Mouse (Mus musculus) layer of hippocampus, adult 9-11 months (tissue): Measurements from ENCODE around the gene Gemin5.
"Not testable (repeated sequence)": the region's sequence is repeated elsewhere in the genome, so short reads cannot be mapped to it uniquely, and the experiment has no call there.

ENCODE experiments used
- DNase-seq: peaks from one replicate; pipeline ENCODE4 v3.0.0; 2022

Gene Gemin5

DNA sequence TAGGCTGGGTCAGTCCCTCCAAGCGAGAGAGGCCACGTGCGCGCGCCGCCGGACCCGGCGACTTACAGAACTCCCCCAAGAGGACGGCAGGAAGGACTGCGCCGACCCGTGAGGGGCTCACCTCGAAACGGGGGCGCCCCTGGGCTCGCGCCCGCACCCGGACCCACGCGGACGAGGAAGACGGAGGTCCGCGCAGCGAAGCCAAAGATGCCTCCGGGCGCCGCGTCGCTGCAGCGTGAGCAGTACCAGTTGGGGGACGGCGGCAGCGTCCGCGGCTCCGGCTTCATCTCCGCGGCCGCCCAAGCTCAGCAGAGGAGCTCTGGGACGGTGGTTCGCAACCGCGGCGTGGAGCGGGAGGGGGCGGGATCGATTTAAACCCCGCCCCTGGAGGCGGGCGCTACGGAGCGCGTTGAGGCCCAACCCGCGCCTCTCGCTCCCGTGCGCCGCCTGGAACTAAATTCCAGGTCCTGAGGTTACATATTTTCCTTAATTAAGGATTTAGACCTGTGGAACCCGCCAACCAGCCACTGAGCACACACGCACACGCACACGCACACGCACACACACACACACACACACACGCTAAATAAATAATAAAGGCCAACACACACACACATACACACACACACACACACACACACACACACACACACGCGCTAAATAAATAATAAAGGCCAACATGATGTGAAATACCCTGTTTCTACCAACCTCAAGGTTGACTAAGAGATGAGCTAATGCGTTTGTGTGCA lies at the start of gene Gemin5:
Gene Gemin5 (minus strand): TSS at position 373 of the 749 bp plus-strand sequence.
- DNase-seq: peak; percentile 84

DNA sequence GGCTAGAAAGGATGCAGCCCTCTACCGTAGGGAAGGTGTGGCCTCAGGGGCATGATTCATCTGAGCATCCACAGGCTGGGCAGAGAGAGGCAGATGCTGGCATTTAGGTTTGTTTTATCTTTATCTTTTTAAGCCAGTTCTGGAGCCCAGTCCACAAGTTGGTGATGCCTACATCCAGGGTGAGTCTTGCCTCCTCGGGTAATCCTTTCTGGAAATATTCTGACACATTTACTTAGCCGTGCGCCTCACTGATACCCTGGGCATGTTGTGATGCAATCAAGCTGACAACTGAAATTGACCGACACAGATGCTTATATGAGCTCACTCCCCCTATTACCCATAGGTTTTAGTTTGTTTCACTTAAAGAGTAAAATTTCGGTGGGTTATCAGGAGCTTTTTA lies 48.5 kb upstream of the Gemin5 start:
- DNase-seq: no peak

DNA sequence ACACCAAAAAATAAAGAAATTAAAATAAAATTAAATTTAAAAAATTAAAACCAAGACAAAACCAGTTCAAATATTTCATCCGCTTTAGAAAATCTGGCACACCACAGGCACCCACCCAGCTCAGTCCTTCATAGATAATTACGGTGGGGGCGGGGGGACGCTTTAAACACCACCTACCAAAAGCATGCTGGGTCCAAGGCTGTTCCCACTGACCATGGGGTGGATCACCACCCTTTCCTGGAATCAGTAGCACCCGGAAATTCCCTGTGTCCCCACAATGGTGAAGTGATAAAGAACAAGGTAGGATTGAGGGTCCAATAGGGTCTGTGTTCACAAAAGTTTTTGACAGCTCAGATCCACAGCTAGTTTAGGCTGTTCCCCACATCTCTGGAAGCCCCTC lies 47.5 kb upstream of the Gemin5 start:
- DNase-seq: no peak

DNA sequence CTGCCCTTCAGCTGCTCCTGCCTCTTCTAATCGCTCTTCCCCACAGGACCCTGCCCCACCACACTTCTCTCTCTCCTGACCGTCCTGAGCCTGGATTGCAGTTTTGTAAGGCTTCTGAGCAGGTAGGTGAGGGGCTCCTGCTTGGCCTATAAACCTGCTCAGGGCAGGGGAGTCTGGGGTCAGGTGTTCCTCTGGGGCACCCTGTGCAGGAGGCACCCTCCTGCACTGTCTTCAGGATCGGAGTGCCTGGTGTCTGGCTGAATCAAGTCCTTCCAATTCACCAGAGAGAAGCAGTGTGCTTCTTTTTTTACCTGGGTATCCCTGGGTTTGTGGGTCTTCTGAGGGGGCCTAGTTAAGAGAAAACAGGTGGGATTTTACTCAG lies 46.7 kb upstream of the Gemin5 start:
- not testable (repeated sequence) for DNase-seq

DNA sequence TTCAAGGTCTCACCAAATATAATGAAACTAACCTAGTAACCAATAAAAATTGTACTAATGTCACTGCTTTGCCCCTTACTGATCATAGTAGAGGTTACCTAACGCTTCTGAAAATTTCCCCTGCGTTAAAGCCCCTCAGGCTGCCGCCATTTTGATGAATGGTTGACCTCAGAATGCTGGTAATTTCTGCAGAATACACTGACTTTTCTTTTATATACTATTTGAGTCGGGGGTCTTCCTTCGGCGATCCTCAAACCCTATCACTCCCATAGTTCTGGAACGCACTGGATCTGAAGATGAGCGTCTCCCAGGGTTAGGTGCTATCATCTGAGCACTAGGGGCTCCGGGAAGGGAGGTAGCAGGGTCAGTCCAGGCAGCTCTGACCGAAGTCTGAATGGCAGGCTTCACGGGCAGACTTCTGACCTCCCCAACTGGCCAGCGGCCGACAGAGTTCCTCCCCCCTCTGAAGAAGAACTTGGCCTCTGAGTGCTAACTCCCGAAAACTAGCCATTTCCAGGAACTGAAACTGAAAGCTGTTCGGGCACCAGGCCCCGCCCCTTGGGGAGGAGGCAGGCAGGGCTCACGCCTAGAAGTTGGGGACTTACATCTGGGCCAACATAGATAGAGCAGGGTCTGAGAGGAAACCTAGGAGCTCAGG lies 46.2 kb upstream of the Gemin5 start:
- DNase-seq: peak; percentile 77

DNA sequence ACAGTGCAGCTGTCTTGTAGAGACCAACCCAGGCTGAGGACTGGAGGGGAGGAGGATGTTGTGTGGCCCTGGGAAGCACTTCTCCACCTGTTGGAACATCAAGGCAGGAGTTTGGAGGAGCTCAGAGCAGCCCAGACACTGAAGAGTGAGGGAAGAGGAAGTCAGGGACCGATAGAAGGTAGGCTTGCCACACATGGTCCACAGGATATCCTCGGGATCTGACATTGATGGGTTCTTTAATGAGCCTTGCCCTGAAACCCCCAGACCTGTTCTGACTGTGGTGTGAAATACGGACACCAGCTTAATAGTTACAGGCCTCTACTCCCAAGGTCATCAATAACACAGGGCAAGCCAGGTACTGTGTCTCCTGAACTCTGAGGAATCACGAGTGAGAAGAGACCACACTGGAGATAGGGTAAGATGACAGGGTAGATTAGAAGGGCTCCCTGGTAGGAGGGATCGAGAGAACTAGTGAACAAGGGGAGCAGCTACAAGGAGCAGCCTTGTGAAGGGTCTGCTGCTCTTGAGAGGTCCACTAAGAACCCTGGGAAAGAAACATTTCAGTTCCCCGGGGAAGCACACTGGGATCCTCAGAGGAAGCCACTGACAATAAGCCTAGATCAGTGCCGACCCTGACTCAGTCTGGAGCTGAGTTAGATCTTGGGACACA lies 45.5 kb upstream of the Gemin5 start:
- no peak for DNase-seq

DNA sequence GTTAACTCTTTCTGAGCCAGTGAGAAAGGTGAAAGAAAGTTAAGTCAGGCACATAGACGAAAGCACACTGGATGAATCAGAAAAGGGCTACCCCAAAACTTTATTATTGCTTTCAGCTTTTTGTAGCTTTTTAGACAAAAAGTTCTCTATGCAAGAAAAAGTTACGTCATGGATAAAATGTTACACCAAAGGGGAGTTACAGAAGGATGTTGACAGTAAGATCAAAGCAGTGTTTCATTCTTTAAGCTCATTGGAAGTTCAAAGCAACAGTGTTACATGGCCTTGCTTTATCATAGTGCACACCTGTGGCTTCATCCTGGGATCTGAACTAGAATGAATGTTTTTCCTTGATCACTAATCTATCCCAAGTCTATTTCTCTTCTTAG lies 43.3 kb upstream of the Gemin5 start:
- DNase-seq: no peak

DNA sequence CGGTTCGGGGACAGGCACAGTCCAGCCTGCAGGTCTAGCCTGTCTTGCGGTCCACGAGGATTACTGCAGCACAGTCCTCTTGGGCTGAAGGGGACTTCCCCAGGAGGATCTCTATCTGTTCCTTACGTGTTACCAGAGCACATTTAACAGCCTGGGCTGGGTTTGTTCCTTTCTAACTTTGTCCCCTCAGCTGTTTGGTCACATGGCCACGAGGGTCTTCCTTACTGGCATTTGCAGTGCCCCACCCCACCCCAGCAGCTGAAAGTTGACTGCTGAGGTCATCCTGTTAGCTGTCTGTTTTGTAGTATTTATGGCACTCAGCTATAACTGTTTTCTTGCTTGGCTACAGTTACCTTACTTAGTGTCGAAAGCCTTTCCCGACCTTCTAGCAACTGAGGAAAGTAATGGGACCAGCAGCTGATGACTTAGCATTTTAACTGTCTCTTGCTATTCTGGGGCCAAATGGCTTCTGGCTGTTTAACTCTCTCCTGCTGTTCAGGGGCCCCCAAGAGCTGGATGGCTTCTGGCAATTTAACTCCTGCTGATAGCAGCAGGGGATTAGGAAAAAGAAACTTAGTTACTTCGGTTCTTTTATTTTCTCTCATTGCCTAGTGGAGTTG lies 42.8 kb upstream of the Gemin5 start:
- DNase-seq: peak; percentile 19

DNA sequence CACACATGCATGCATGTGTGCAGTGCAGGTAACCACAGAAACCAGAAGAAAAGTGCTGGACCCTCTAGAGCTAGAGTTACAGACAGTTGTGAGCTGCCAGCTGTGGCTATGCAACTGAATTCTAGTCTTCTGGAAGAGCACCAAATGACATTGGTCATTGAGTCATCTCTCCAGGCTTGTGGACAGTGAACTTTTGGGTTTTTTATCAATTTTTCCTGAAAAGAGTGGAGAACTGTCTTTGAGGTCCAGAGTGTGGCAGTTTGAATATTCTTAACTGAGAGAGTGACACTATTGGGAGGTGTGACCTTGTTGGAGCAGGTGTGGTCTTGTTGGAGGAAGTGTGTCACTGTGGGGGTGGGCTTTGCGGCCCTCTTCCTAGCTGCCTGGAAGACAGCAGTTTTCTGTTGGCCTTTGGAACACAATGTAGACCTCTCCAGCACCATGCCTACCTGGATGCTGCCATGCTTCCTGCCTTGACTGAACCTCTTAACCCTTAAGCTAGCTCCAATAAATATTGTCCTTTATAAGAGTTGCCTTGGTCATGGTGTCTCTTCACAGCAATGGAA lies 42.1 kb upstream of the Gemin5 start:
- DNase-seq: no peak

DNA sequence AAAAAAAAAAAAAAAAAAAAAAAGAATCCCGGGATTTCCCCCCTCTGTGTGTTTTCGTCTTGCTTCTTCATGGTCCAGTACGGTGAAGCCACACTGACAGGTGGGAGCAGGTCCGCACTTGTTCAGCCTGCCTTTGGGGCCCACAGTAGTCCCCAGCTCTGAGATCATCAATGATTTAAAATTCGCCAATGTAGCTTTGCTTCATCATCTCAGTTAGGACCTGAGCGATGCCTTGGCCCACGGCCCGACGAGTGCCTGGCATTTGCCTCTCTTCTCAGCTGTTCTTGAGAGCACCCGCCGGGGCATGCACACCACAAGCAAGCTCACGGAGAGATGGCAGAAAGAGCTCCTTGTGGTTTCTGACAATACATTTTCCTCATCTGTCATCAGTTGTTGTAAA lies 32.7 kb upstream of the Gemin5 start:
- DNase-seq: no peak

DNA sequence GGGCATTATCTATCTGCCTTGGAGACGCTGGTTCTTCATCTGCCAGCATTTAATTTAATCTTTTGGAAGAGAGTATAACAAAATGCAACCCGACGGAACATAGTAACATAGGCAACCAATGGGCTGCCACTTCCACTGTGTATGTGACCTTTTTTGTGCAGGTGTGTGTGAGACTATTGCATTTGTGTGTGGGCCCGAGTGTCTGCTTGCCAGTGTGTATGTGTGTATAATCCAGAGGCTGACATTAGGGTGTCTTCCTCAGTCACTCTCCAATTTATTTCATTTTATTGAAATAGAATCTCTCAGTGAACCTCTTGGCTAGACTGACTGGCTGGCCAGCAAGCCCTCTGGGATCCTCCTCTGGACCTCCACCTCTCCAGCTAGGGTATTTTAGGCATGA lies 31.9 kb upstream of the Gemin5 start:
- DNase-seq: no peak

DNA sequence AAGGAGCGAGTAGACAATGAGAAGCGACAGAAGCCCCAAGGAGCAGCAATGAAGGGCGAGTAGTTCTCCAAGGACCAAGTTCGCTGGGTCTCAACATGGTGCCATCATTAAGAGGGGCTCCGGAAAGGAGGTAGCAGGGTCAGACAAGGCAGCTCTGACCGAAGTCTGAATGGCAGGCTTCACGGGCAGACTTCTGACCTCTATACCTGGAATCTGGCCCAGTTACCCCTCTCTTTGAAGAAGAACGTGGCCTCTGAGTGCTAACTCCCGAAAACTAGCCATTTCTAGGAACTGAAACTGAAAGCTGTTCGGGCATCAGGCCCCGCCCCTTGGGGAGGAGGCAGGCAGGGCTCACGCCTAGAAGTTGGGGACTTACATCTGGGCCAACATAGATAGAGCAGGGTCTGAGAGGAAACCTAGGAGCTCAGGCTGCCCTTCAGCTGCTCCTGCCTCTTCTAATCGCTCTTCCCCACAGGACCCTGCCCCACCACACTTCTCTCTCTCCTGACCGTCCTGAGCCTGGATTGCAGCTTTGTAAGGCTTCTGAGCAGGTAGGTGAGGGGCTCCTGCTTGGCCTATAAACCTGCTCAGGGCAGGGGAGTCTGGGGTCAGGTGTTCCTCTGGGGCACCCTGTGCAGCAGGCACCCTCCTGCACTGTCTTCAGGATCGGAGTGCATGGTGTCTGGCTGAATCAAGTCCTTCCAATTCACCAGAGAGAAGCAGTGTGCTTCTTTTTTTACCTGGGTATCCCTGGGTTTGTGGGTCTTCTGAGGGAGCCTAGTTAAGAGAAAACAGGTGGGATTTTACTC lies 31.1 kb upstream of the Gemin5 start, which contains the start of the genes Igtp and Irgm2:
Gene Igtp (plus strand): TSS at position 328 of the 809 bp plus-strand sequence.
Gene Irgm2 (plus strand): TSS at position 390 of the 809 bp plus-strand sequence.
- peak; percentile 62 for DNase-seq

DNA sequence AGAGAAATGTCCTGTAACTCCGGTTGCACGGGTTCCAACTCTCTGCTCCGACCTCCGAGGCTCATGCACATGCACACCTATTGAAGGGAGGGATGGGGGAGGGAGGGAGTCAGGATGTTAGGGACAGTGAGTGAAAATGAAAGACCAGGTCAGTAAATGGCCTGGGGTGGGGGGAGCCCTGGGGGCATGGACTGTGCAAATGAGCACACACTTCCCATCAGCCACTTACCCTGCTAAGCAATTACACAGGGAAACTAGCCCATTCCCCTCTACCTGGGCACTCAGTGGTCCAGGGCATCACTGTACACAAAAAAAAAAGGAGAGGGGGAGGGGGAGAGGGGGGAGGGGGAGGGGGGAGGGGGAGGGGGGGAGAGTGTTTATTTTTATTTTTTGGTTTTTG lies 30.3 kb upstream of the Gemin5 start:
- no peak for DNase-seq

DNA sequence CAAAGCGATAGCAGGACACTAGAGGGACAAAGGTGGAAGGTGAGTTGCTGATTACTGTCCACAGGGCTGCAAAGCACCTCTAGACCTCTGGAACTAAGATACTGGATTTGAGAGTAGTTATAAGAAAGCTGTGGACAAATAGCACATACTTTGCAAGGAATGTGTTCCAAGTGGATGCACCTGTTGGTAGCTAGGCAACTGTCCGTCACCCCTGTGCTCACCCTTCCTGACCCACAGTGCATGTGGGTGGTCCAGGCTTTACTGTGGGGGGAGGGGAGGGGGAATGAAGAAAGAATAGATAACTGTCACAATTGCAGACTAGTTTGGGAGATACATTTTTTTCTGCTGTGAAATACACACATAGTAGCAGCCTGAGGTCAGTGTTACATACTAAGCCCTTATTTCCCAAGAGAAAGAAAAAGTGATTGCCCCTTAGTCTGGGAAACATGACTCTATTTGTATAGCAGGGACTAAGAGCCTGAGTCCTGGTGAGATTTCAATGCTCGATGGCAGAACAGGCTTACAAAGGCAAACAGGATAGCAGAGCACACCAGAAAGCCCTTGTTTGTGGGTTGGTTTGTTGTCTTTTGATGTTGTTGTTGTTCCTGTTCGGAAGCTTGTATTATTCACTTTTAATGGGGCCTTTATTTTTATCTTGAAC lies 25.7 kb upstream of the Gemin5 start:
- DNase-seq: no peak

DNA sequence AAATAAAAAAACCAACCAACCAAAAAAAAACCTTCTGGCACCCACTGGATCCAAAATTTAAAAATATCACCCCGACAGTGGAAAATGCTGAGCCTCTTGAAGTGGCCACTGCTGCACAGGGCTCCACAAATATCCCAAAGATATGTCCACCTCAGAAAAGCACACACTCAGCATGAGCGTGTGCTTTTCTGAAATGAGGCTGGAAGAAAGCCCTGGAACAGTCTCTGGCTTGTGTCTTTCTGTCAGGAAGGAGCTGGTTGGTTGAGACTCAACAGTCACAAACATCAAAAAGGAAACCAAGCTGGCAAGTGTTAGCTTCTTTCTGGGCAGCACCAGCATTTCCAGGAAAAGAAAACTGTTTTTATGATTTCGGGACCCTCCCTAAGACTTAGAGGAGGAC lies 25.0 kb upstream of the Gemin5 start:
- no peak for DNase-seq

DNA sequence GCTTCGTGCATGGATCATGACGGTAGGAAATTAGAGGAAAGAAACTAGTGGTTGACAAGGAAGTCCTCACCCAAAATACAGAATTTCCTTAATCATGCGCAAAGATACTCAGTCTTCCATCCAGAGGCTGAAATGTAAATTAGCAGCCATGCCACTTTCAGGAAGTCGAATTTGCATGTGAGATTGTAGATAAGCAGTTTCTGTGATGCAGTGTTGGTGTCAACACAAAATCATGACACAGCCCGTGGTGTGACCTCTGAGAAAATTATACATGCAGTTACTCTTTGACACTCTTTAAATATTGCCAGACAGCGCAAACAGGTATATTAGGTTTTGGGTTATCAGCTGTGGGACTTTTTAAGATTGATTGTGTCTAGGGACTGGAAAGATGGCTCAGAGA lies 21.3 kb upstream of the Gemin5 start:
- no peak for DNase-seq

DNA sequence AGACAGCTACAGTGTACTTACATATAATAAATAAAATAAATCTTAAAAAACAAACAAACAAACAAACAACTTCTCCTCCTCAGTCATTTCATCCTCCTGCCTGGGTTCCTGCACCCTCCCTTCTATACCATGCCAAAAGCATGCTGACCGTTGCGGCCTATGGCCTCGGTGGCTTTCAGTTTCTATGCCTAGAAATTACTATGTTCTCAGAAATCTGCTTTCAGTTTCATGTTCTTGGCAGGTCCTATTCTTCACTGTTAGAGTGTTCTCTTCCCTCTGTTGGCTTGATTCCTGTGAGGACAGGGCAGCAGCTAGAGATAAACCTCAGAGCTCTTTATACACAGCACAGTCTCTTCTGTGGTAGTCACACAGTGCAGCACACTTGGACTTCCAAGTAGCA lies 15.2 kb upstream of the Gemin5 start:
- no peak for DNase-seq

DNA sequence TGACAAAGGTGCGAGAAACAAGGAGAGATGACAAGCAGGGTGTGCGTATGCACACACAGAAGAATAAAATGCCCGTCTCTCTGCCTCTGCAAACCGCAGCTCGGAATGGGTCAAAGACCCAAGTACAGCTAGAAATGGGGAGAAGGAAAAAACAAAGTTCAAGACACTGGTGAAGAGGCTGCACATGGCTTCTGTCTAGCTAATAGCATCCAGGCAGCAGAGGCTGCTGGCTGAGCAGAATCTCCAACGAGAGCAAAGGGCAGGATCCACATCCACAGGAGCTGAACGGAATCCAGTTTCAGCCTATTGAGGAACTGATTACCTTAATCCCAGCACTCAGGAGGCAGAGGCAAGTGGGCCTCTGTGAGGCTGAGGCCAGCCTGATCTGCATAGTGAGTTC lies 12.4 kb upstream of the Gemin5 start:
- DNase-seq: no peak

DNA sequence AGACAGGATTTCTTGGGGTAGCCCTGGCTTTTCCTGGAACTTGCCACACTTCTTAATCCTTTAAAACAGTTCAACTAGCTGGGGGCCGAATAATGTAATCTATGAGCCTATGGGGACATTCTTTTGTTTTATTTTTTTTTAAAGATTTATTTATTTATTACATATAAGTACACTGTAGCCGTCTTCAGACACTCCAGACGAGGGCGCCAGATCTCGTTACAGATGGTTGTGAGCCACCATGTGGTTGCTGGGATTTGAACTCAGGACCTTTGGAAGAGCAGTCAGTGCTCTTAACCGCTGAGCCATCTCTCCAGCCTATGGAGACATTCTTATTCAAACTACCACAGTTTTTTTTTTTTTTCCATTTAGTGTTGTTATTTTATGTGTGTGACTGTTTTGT lies 11.6 kb upstream of the Gemin5 start:
- not testable (repeated sequence) for DNase-seq

DNA sequence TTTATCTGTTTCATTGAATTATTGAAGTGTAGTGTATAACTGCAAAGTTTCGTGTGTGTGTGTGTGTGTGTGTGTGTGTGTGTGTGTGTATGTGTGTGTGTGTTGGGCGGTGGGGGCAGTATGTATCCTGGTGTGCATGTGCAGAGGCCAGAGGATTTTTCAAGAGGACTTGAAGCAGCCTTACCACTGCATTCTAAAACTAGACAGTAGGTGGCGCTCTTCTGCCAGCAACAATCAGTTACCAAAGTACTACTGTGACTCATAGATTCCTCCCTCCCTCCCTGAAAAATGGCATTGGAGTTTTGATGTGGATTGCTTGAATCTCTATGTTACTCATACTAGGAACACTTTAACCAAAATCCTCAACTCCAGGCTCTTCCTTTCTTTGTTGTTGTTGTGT lies 11.2 kb upstream of the Gemin5 start:
- DNase-seq: peak; percentile 86

DNA sequence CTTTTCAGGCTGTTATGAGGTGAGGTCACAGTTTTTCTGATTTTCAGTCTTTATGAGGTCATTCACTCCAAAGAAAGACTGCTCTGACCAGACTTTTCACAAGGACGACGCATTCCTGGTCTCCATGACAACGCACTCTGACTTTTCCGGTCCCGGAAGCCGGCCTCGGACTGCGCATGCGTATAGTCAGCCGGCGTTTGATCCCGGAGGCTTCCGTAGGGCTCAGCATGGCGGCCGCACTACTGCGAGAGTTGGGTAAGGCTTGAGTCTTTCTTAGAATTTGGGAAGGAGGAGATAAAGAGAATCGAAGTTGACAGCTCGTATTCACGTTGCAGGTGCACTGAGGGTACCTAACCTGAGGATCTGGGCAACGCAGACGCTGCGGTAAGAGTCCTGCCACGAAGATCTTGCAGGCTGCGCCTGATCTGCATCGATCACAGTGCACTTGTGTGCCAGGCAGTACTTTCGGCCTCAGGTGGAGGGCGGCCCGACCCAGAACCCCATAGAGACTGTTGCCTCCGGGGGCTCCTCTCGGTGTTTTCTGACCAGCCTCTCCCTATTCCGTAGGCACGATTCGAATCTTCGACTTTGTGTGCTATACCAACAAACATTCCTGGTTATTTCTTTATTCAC lies 3.2 kb upstream of the Gemin5 start, which contains the start of gene Mrpl22:
Gene Mrpl22 (plus strand): TSS at position 203 of the 633 bp plus-strand sequence.
- peak; percentile 94 for DNase-seq
